Mouse (Mus musculus) ES-E14 (cell line): ENCODE measurements around the gene Hira. TPM values are rescaled to one million over a fixed set of nuclear protein-coding genes. Genes with fewer than 3 reads are reported as not detected.
"Not testable (repeated sequence)": the region's sequence is repeated elsewhere in the genome, so short reads cannot be mapped to it uniquely, and the experiment has no call there.

ENCODE experiments used
- DNase-seq: peaks from one replicate; pipeline ENCODE4 v3.0.0-alpha.2; 2013; ENCODE audit warnings: low read depth, low spot score
- H3K27ac ChIP-seq: 2 replicates; pipeline ENCODE4 v1.5.1; 2012; ENCODE audit warnings: low read depth, mild to moderate bottlenecking, low read length, moderate library complexity, mixed read lengths; ENCODE audit not compliant: poor library complexity, insufficient read depth, severe bottlenecking
- H3K36me3 ChIP-seq: 2 replicates; pipeline ENCODE4 v1.6.1; 2012; ENCODE audit warnings: mild to moderate bottlenecking, low read length, moderate library complexity, mixed read lengths; ENCODE audit not compliant: control insufficient read depth, poor library complexity, insufficient read depth, severe bottlenecking
- H3K4me1 ChIP-seq, 2 experiments: fragments of 150-350 bp in 1 of 2; sonication (generic) in 1 of 2; 2 replicates each; pipeline ENCODE4 v1.6.1; 2012; ENCODE audit warnings: low read length in 2 of 2, mild to moderate bottlenecking in 1 of 2, mixed read lengths in 1 of 2; ENCODE audit not compliant: control insufficient read depth in 2 of 2, insufficient read depth in 2 of 2, poor library complexity in 1 of 2
- H3K4me3 ChIP-seq, 2 experiments: fragments of 150-350 bp in 1 of 2; sonication (generic) in 1 of 2; 2 replicates each; pipeline ENCODE4 v1.5.1; 2012; ENCODE audit warnings: low read length in 2 of 2, low read depth in 1 of 2, mild to moderate bottlenecking in 1 of 2, mixed read lengths in 1 of 2; ENCODE audit not compliant: insufficient read depth in 1 of 2, poor library complexity in 1 of 2, severe bottlenecking in 1 of 2
- H3K9ac ChIP-seq: 2 replicates; pipeline ENCODE4 v1.6.1; 2012; ENCODE audit warnings: low read depth, mild to moderate bottlenecking, low read length, mixed read lengths; ENCODE audit not compliant: poor library complexity, insufficient read depth, severe bottlenecking
- H3K9me3 ChIP-seq: fragments of 150-350 bp; sonication (generic); 2 replicates; pipeline ENCODE4 v1.6.1; 2012; ENCODE audit warnings: low read depth, mild to moderate bottlenecking, low read length; ENCODE audit not compliant: control insufficient read depth, insufficient read depth
- CHD2 ChIP-seq: IDR thresholded peaks from 2 replicates; pipeline ENCODE4 v1.6.1; 2014; ENCODE audit warnings: mild to moderate bottlenecking, low read depth, low read length, inconsistent platforms
- HCFC1 ChIP-seq: IDR thresholded peaks from 2 replicates; pipeline ENCODE4 v1.6.1; 2012; ENCODE audit warnings: low read length, inconsistent platforms, borderline replicate concordance; ENCODE audit not compliant: insufficient read depth
- MAFK ChIP-seq: IDR thresholded peaks from 2 replicates; pipeline ENCODE4 v1.6.1; 2014; ENCODE audit warnings: mild to moderate bottlenecking, low read depth, low read length, inconsistent platforms; ENCODE audit not compliant: insufficient read depth
- ZC3H11A ChIP-seq: IDR thresholded peaks from 2 replicates; pipeline ENCODE4 v1.6.1; 2012; ENCODE audit warnings: low read depth, mild to moderate bottlenecking, inconsistent platforms, low read length, borderline replicate concordance
- ZNF384 ChIP-seq: IDR thresholded peaks from 2 replicates; pipeline ENCODE4 v1.6.1; 2012; ENCODE audit warnings: low read depth, low read length, inconsistent platforms
- in situ Hi-C, 2 experiments: fragments of 600-800 bp; cut with MboI; formaldehyde crosslinking; loops; one replicate each; pipeline ENCODE4 v1.15.1; 2025; ENCODE audit warnings: low sequenced_read_pairs in 2 of 2, inconsistent platforms in 1 of 2; ENCODE audit not compliant: unreplicated experiment in 2 of 2
- total RNA-seq: library from RNA; depleted of rRNA; stranded (reverse); fragments of 300-350 nt; gene quantifications from 2 replicates; pipeline ENCODE4 v1.2.3, GENCODE M21; 2012; rRNA removed

The Hira gene
- total RNA-seq, 1 experiment = 58.2 TPM

- no peaks in the 10 kb centered on the region for H3K9me3 ChIP-seq
- DNase-seq = no peak
Observed at GRCm38 (mm10) chr16:19006715-19007114, 129.9 kb downstream of the Hira start.

GRCm38 (mm10) chr16:19007186-19007591, 130.4 kb downstream of the Hira start:
- H3K9me3 ChIP-seq, DNase-seq, H3K27ac ChIP-seq, H3K9ac ChIP-seq, H3K4me3 ChIP-seq, H3K36me3 ChIP-seq, in situ Hi-C loops, H3K4me1 ChIP-seq: not testable (repeated sequence)

More at GRCm38 (mm10) chr16:19006715-19007114, 129.9 kb downstream of the Hira start:
- TF ChIP-seq MAFK = no peak
- no peak for TF ChIP-seq ZNF384
- TF ChIP-seq CHD2 = no peak
- no peak for TF ChIP-seq HCFC1
- TF ChIP-seq ZC3H11A = no peak
- Histone ChIP-seq H3K27ac (no peak overlapping the region), H3K36me3 (no peaks in the 10 kb centered on the region), H3K4me3 (no peak overlapping the region), H3K9ac (no peak overlapping the region), H3K4me1 (peaks cover 0 to 3% of the 10 kb centered on the region in 2 experiments; a peak in 2 of 4 replicates)
- in situ Hi-C loops = no loop called here

DNA sequence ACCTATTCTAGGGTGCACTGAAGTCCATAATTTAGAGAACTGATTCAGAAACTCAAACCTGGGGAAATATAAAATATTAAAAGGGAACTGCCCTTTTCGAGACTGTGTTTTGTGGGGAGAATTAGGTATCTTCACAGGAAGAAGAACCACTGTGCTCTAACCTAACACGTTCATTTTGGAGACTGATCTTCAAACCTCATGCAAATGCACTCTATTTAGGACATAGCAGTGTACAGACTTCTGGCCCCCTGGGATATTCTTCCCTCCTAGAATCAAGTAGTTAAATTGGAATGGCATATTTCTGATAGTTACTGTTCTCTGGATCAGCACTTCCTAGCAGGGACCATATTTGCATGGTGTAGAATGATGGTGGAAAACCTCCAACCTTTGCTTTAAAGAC, 133.9 kb downstream of the Hira start:
- Histone ChIP-seq H3K27ac (no peak overlapping the region), H3K9ac (no peak overlapping the region), H3K4me3 (no peak overlapping the region), H3K4me1 (no peaks in the 10 kb centered on the region), H3K9me3 (no peaks in the 10 kb centered on the region), H3K36me3 (no peaks in the 10 kb centered on the region)
- in situ Hi-C loops = no loop called here
- no peak for TF ChIP-seq MAFK
- no peak for TF ChIP-seq ZNF384
- TF ChIP-seq ZC3H11A = no peak
- no peak for TF ChIP-seq CHD2
- no peak for TF ChIP-seq HCFC1
- DNase-seq = no peak

DNA sequence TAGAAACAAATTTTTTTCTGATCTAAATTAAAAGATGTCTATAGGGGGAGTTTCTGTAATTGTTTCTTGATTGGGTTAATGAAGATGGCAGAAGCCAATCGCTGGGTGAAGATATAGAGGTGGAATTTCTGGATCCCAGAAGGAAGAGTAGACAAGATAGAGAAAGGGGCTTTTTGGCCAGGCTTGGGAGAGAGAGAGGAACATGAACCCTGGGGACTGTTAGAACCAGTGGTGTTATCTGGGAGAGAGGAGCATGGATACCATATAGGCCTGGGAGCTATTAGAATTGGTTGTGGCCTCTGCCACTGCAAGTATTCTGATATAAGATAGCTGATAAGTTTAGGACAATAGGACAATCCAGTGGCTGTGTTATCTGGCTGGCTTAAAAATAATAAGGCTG, 136.7 kb downstream of the Hira start:
- Histone ChIP-seq H3K9ac (no peak overlapping the region), H3K36me3 (no peaks in the 10 kb centered on the region), H3K4me3 (no peak overlapping the region), H3K9me3 (no peaks in the 10 kb centered on the region), H3K27ac (no peak overlapping the region), H3K4me1 (no peaks in the 10 kb centered on the region)
- DNase-seq = no peak
- in situ Hi-C loops = no loop called here
- no peak for TF ChIP-seq CHD2

DNA sequence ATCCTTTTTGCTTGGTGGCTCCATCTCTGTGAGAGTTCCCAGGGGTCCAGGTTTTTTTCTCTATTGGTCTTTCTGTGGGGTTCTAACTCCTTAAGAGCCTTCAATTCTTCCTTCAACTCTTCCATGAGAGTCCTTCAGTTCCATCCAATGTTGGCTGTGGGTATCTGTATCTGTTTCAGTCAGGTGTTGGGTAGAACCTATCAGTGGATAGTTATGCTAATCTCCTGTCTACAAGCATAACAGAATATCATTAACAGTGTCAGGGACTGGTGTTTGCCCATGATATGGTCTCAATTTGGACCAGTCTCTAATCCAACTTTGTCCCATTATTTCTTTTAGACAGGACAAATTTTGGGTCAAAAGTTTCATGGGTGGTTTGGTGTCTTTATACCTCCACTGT, 137.8 kb downstream of the Hira start:
- TF ChIP-seq HCFC1 (no peak), CHD2 (no peak), MAFK (no peak), ZNF384 (no peak), ZC3H11A (no peak)
- Histone ChIP-seq H3K4me1 (no peaks in the 10 kb centered on the region), H3K9ac (no peak overlapping the region), H3K36me3 (no peaks in the 10 kb centered on the region), H3K9me3 (no peaks in the 10 kb centered on the region), H3K4me3 (no peak overlapping the region), H3K27ac (no peak overlapping the region)
- no peak for DNase-seq
- in situ Hi-C loops = no loop called here

Other genes starting within 250 kb of the Hira start
- 0.74 and 3.0 TPM in 2 replicates for gene Sept5, start 247.1 kb upstream of the Hira start, total RNA-seq
- 2.5 and 9.1 TPM in 2 replicates for gene Cldn5, start 100.2 kb upstream of the Hira start, total RNA-seq
- 49.0 and 49.2 TPM in 2 replicates for gene Ufd1, start 65.3 kb upstream of the Hira start, total RNA-seq
- 52.5 and 53.5 TPM in 2 replicates for gene Cdc45, start 65.0 kb upstream of the Hira start, total RNA-seq
- 10.5 and 14.6 TPM in 2 replicates for gene 2510002D24Rik, start 40.5 kb upstream of the Hira start, total RNA-seq
- 1.4 TPM in 1 of 2 replicates, not detected in the other for gene Gm28539, start 40.5 kb upstream of the Hira start, total RNA-seq
- 58.5 and 73.9 TPM in 2 replicates for gene Mrpl40, start 175 bp upstream of the Hira start, total RNA-seq